Mouse (Mus musculus): ENCODE data around the gene Ccn5. TPM values are rescaled to one million over a fixed set of nuclear protein-coding genes. Genes with fewer than 3 reads are reported as not detected.
A peak's percentile ranks its signal among the peaks of the same experiment; 100 is the strongest.

Gene Ccn5
- polyA plus RNA-seq, 1 experiment, result 11.2 TPM

DNA sequence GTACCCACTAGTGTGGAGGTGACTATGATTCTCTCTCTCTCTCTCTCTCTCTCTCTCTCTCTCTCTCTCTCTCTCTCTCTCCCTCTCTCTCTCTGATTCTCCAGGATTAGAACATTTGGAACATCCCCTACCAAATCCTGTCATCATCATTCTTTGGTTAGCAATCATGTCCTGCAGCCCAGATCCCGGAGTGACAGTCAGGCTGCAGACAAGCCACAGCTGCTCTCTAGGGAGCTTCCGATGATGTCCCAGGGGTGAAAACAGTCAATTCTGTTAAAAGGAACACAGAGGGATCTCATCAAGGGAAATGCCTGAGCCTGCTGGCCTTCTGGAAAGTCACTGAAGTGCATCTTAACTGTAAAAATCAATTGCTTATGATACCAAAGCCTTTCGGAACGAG is 21.4 kb downstream of the Ccn5 start:
- DNase-seq (ENCODE audit: low spot score), result no peak

DNA sequence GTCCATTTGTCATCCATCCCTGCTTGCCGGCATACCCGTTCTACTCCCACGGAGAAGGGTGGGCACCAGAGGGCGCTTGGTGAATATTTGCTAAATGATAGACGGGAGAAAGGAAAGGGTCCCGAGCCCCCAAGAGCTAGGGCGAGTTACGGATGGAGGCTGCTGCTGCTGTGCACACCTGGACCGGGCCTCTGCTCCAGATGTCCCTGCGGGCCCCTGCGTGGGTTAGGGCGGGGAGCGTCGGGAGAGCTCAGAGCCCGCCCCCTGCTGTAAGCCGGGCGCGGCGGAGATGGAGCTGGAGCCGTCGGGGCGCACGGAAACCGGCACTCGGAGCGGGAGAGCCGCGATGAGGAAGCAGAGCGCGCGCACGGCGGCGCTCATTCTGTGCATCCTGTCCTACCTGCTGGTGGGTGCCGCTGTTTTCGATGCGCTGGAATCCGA is 32.8 kb downstream of the Ccn5 start, which contains the start of gene Kcnk15:
Kcnk15 (plus strand) TSS at position 191 of the 441 bp plus-strand sequence.
- DNase-seq (ENCODE audit: low spot score), result no peak

DNA sequence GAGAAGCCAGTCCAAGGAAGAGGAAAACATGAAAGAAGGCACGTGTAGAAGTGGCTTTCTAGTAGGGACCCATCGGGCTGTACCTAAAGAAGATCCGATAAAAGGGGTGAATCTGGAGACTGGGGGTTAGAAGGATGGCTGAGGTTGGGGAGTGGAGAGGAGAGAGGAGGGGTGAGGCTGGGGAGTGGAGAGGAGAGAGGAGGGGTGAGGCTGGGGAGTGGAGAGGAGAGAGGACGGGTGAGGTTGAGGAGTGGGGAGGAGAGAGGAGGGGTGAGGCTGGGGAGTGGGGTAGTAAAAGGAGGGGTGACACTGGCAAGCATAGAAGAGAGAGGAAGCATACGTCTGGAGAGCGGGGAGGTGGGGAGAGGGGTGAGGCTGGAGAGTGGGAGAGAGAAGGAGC is 36.6 kb downstream of the Ccn5 start:
- no peak for DNase-seq (ENCODE audit: low spot score)

DNA sequence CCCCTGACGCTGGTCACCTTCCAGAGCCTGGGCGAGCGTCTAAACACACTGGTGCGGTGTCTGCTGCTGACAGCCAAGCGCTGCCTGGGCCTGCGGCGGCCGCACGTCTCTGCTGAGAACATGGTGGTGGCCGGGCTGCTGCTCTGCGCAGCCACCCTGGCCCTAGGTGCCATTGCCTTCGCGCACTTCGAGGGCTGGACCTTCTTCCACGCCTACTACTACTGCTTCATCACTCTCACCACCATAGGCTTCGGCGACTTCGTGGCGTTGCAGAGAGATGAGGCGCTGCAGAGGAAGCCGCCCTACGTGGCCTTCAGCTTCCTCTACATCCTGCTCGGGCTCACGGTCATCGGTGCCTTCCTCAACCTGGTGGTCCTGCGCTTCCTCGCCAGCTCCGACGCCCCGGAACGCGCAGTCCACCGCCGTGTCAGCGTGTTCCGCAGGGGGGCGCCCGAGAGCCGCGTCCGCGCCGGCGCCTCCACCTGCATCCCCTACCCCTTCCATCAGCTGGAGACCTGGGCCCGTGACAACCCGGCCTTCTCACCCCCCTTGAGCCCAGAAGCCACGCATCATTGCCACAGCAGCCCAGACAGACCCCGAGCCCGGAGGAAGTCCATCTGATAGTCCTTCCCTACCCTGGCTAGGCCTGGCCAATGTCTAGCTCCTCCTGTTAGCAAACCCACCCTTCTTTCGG is 37.7 kb downstream of the Ccn5 start:
- peak; percentile 31 for DNase-seq (ENCODE audit: low spot score)

DNA sequence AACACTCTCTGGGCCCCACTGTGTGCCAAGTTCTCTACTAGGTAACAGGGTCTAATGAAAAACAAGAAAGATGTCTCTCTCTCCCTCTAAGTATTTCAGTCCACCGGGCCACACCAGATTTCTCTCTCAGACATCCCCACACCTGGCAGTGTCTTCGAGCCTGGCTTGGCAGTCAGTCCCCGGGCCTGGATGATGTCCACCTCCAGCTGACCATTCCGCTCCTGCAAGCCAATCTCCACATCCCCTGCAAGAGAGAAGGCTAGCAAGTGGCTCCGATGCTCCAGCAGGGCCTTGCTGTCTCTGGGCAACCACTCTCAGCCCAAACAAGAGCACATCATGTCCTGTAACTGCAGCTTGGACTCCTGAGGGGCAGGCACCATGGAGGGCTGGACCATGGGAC is 44.6 kb downstream of the Ccn5 start:
- DNase-seq (ENCODE audit: low spot score), result no peak

DNA sequence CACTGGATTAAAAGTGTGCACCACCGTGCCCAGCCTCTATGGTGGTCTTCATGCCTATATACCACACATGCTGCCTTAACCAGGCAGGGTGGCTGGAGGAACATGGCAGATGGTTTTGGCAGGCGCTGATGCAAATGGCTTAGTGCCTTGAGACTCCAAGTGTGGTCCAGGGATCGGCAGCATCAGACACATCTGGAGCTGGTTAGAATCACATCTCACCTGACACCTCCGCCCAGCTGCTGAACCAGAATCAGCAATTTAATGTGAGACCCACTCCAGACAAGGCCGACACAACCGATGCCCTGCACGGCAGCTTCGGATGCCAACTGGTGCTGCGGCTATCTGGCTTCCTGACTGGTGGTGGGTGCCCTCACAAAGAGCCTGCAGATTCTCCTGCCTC is 45.4 kb downstream of the Ccn5 start:
- no peak for DNase-seq (ENCODE audit: low spot score)

DNA sequence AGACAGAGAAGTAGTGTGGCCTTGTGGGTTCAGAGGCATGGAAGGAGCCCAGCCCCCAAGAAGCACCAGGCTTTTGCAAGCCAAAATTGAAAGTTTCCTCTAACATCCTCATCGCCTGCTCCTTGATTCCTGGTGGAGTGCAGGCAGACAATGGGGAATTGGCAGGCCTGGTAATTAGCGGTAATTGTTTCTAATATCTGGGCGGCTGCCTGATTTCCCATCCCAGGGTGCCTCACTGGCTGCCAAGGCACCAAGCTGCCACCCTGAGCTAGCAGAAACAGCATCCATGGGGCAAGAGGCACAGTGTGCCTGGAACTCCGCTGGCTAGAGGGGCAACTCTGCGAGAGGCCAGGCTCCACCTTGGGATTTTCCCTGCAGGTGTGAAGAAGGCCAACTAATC is 49.1 kb downstream of the Ccn5 start:
- no peak for DNase-seq (ENCODE audit: low spot score)

DNA sequence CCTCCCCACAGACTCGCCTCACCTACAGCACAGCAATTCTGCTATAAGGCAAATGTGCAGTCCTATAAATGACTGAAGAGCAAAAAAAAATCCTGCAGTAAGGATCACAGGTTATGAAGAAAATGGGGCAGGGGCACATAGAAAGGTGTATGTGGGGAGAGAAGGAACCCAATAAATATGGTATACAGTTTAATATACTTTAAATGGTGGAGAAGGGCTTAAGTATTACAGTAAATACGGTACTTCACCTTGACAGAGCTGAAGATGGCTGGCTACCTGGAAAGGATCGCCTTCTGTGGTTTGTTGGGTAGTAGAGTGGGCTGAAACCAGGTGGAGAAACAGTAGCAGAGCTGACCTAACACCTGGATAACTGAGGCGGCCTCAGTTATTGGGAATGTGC is 50.6 kb downstream of the Ccn5 start:
- no peak for DNase-seq (ENCODE audit: low spot score)

DNA sequence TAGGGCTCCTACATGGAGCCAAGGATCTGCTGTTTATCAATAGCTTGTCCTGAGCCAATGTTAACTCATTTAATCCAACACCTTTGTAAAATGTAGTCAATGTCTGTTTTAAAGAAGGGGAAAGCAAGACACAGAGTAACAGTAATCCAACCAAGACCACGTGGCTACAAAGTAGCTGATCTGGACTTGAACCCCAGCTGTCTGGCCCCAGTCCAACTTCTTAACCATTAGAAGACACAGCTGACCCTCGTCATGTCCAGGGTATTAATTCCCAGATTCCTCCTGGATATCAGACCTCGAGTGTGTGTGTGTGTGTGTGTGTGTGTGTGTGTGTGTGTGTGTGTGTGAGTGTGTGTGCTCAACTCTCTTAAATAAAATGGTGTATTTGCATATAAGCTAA is 51.2 kb downstream of the Ccn5 start:
- no peak for DNase-seq (ENCODE audit: low spot score)

DNA sequence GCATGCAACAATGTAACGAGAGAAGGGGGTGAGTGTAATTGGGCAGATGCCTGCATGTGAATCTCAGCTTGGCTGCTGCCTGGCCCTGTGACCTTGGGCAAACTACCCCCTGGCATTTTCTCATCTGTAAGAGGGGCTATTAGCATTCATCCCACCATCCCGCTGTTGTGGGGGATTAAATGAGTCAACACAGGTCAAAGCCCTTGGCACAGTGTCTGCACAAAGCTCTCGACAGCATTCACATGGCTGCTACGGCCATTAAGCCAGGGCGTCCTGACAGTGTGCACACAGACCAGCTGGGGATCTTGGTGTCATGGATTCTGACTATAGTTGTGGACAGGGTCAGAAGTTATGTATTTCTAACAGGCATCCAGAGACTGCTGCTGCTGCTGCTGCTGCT is 54.2 kb downstream of the Ccn5 start:
- no peak for DNase-seq (ENCODE audit: low spot score)

DNA sequence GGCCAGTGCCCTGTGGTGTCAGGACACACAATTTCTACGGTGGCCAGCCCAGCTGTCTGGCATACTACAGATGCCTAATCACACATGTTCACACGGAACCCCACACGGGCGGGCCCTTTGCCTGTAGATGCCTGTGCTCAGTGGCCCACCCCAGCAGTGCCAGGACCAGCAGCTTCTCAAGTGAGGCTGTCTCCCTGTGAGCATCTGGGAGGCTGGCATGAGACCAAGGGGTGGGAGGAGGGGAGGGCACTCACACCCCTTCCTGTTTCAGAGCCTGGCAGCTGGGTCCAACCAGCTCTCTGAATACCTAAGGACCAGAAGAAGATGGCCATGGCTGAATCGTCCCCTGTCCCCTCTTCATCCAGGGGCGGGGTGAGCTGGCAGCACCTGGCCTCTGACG is 54.8 kb downstream of the Ccn5 start:
- DNase-seq (ENCODE audit: low spot score), result no peak

DNA sequence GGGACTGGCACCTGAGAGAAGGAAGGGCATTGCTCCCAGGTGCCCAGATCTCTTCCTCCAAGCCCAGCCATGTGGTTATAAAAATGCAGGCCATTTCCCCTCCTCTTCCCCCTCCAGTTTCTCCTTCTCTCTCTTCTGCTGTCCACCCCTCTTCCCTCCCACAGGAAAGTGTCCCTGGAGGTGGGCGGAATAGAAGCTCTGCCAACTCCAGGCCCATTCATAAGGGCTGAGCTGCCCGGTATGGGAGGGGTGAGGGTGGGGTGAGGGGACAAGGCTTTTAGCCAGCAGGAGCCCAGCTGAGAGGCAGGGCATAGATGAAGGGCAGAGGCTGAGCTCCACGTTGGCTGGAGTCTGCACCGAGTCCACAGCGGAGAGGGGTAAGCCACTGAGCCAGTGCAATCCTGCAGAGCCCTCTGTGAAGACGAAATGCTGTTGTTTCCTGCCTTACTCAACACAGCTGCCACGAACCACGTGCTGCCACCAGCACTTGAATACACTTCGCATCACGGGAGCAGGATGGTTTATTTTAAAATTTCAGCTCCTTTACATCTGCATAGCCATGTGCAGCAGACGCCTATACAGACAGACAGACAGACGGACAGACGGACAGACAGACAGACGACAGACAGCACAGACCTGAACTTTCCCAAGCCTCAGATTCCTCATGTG is 56.3 kb downstream of the Ccn5 start:
- DNase-seq (ENCODE audit: low spot score), result no peak

DNA sequence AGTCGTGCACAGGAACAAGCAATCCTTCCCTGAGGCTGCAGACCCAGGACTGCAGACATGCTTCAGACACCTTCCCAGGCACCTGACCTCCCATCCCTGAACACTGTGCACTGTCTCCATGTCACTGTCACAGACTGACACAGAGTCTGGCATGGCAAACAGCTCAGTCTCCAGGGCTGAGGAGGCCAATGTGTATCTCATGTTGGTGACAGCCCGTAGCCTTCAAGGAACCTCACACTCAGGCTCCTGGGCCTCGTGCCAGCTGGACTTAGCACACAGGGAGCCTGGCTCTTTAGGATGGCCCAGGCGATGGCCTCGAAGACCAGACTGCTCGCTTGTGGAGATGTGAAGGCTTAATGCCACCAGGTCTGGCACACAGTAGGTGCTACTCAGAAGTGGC is 60.2 kb downstream of the Ccn5 start:
- DNase-seq (ENCODE audit: low spot score), result no peak

Other genes starting within 250 kb of the Ccn5 start
- gene Ttpal, start 218.5 kb upstream of the Ccn5 start, polyA plus RNA-seq (2012; rRNA removed), result 22.0 and 22.9 TPM in 2 replicates
- 321 and 344 TPM in 2 replicates for gene Serinc3, start 175.7 kb upstream of the Ccn5 start, polyA plus RNA-seq (2012; rRNA removed)
- 83.9 and 114 TPM in 2 replicates for gene Pkig, start 162.5 kb upstream of the Ccn5 start, polyA plus RNA-seq (2012; rRNA removed)
- gene Ada, start 70.6 kb upstream of the Ccn5 start, polyA plus RNA-seq (2012; rRNA removed), result 8.7 and 9.5 TPM in 2 replicates
- gene Kcnk15, start 32.8 kb downstream of the Ccn5 start, polyA plus RNA-seq (2012; rRNA removed), result not detected in 2 replicates
- 0.04 TPM in 2 replicates for gene Rims4, start 97.8 kb downstream of the Ccn5 start, polyA plus RNA-seq (2012; rRNA removed)
- gene Ywhab, start 174.1 kb downstream of the Ccn5 start, polyA plus RNA-seq (2012; rRNA removed), result 134 and 158 TPM in 2 replicates
- gene Pabpc1l, start 204.6 kb downstream of the Ccn5 start, polyA plus RNA-seq (2012; rRNA removed), result 0.95 and 1.6 TPM in 2 replicates
- gene Stk4, start 249.5 kb downstream of the Ccn5 start, polyA plus RNA-seq (2012; rRNA removed), result 18.3 and 20.9 TPM in 2 replicates